Mouse (Mus musculus): ENCODE measurements around the gene Nabp1. TPM values are rescaled to one million over a fixed set of nuclear protein-coding genes. Genes with fewer than 3 reads are reported as not detected.

Gene Nabp1
- total RNA-seq (2021): 10 to 100 TPM; 14.9 to 17.7 TPM

DNA sequence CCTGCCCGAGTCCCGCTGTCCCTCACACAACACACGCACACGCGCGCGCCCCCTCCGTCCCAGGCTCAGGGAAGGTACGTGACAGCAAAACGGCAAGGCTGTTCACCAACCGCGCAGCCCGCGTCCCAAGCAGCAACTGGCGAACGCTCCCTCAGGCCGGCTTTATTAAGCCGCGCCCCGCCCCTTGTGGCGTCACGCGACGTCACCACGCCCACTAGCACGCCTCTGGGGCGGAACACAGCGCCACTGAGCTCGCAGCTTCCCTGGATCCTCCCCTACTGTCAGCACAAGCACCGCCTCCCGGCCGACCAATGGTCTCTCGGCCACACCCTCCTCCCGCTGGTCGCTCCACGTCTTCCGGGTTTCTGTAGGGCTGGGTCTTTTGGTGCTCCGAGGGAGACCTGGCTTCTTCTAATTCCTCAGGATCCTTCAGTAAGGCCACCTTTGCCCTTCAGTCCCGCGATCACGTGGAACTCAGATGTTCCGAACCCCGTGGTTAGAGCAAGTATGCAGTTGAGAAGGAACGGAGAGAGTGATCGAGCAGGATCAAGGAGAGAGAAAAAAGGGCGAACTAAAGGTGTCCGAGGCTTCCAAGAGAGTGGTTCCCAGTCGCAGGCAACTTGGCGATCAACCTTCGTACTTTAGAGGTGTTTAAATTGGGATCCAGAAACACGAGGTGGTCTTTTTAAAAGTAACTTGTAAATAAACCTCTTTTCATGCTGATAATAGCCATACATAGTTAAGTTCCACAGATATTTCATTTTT lies at the start of gene Nabp1:
TSS of gene Nabp1 (minus strand) at position 164 of the 765 bp plus-strand sequence.
- intact Hi-C loops (cut with DNase I): loop anchor here (10.0 kb wide), 1 partner anchor 514 kb away; no protein-coding TSS in a partner anchor
- peak; percentile 99 for DNase-seq (ENCODE audit: low spot score in 2 of 2)

DNA sequence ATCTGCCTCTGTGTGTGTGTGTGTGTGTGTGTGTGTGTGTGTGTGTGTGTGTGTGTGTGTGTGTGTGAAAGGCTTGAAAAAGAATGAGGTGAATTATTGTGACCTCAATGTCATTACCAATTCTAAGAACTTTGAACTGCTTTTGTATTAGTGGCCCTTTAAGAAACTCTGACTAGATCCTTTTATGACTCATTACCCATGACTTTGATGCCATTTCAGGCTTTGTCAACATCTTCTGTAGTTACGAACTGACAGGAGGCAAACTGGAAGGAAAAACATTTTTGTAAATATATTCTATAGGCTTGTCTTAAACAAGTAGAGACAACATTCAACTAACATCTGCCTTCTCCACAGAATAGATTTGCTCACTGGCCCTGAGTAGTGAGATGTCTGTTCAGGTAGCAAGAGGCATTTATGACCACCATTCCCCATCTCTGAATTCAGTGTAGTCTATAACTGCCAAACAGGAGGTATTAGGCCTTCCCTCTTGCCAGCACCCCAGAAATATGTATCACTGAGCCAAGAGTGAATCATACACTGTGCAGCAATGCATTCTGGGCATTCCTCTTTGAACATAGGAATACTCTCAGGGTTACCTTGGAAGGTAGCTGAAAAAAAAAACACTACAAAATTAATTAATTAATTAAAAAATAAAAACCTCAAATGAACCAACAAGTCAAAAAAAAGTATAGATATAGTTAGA lies 47.5 kb upstream of the Nabp1 start:
- no peak for DNase-seq (ENCODE audit: low spot score in 2 of 2)
- intact Hi-C loops (cut with DNase I): no loop called here

DNA sequence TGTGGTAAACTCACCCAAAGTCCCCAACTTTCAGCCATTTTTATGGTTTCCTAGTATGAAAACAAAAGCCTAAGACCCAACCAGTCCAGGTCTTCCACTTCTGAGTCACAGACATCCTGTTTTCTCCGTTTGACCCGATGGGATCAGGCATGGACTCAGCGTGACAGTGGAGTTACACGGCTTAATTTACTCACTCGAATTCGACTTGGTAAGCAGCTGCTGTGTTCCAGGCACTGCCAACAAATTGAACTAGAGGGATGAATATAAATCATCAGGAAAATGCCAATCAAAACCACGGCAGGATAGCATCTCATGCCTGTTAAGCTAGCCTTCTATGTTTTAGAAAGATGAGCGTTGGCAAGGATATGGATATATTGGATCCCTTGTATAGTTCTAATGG lies 43.4 kb upstream of the Nabp1 start:
- DNase-seq (ENCODE audit: low spot score in 2 of 2): no peak
- intact Hi-C loops (cut with DNase I): no loop called here

DNA sequence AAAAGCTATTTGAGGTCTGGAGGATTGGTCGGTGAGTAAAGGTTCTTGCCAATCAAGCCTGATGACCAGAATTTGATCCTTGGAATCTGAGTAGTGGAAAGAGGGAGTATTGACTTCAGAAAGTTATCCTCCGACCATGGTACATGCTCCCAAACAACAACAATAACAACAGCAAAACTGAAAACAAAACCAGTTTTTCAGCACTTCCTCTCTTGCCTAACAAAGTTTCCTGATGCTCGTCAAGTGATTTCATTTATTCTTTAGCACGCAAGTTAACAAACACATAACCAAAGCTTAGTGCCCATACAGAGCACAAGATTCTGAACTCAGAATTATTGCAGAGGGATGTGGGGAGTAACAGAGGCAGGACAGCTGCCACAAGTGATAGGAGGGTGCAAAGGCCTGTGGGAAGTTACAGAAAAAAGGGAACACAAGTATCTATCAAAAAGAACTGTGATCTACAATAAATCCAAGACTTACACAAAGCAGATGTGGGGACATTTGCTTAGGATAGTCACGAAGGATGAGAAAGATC lies 42.1 kb upstream of the Nabp1 start:
- intact Hi-C loops (cut with DNase I): no loop called here
- DNase-seq (ENCODE audit: low spot score in 2 of 2): no peak

DNA sequence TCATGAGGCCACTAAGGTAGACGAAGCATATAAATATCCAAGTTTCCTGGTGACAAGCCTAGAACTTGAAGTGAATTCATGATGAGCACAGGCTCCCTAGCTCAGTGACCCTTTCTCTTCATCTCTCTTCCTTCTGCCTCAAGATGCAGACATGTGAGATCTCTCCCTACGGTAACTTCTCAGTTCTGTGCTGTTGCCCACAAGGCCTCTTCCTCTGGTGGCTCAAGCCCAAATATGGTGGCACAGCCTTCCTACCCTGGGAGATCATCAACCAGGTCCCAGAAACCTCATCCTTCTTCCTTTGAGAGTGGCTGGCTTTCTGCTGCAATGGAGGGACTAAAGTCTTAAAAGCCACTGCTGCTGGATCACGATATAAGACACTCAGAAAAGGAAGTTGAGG lies 40.9 kb upstream of the Nabp1 start:
- no peak for DNase-seq (ENCODE audit: low spot score in 2 of 2)
- intact Hi-C loops (cut with DNase I): no loop called here

DNA sequence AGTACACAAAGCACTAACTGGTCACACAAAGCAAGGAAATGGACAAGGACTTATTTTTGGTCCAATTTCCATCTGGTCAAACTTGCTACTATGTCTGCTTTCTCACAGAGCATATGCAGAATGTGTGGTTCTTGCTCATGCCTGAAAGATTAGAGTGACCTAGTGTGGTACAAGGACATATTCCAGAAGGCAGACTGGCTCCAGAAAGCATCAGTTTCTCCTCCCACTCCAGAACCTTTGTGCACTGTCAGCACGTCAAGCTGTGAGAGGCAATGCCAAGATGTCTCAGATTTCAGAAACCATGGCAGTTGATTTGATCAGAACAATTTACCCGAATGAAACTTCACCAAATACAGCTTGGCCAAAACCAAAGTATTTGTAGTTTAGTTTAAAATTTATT lies 37.4 kb upstream of the Nabp1 start:
- no peak for DNase-seq (ENCODE audit: low spot score in 2 of 2)
- intact Hi-C loops (cut with DNase I): no loop called here

DNA sequence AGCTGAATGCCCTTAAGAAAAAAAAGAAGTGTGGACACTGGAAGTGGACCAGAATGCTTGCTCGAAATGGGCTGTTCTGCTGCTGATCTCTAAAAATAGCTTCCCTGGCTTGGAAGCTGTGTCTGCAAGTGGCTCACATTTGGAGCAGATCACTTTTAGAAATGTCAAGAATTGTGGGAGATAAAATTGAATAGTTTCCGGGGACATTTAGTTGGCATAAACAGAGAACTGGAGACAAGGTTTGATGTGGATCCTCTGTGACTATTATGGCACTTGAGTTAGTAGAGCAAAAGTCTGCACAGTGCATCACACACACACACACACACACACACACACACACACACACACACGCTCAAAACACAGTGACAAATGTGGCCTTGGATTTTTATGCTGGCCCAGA lies 36.8 kb upstream of the Nabp1 start:
- peak; percentile 16 to 21 for DNase-seq (ENCODE audit: low spot score in 2 of 2)
- intact Hi-C loops (cut with DNase I): no loop called here

DNA sequence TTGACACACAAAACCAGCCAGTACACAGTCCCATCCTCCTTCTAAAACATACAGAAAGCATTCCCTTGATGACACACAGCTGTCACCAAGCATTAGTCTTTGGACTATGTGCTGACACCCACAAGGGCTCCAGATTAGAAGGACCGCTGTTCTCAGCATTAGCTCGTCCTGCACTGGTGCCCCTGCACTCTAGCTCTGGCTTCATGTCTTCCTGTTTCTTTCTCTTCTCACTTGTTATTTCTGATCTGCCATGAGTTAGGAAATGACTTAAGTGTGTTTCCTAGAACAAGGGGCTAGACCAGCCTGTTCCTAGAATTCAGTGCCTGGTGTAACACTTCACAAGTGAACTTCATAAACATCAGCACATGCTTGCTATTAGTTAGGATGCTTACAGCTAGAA lies 36.2 kb upstream of the Nabp1 start:
- DNase-seq (ENCODE audit: low spot score in 2 of 2): no peak
- intact Hi-C loops (cut with DNase I): no loop called here

DNA sequence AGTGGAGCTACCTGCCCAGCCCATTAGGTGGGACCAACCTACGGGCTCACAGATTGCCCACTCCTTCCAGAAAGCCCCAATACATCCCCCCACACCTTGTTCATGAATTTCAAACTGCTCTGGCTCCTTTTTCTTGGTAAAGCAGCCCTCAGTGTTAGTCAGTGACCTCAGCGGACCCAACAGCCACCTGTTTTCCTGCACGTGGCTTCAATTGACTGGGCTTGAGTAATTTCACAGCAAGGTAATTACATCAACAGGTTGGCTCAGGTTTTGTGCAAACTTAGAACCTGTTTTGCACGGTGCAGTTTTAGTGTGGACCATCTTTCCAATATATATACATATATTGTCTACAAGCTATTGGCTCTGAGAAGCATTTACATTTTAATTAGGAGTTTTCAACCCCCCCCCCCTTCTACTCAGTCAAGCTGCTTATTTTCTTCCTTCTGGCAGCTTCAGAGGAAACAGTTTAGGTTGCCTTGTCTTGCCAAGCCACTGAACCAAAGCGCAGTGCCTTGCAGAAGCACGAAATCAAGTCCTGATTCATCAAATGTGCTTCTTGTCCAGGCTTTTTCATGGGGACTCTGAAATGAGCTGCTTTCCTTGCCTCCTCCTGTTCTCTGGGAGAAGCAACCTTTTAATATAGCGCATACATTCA lies 35.0 kb upstream of the Nabp1 start:
- DNase-seq (ENCODE audit: low spot score in 2 of 2): no peak
- intact Hi-C loops (cut with DNase I): no loop called here

DNA sequence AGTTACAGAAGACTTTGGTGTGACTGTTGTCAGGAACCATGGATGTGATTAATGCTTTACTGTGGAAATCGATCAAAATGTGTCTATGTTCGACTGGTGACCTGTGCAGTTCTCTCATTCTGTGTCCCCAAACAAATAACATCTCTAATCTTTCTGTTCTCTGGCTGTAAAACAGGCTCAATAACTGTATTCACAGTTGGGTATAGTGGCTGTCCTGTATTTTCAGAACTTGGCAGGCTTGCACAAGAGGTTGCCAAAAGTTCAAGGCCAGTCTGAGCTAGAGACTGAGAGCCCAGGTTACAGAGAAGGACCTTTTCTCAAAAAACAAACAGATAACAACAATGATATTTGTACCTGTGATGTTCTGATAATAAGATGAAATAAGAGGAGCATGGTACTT lies 34.1 kb upstream of the Nabp1 start:
- no peak for DNase-seq (ENCODE audit: low spot score in 2 of 2)
- intact Hi-C loops (cut with DNase I): no loop called here

DNA sequence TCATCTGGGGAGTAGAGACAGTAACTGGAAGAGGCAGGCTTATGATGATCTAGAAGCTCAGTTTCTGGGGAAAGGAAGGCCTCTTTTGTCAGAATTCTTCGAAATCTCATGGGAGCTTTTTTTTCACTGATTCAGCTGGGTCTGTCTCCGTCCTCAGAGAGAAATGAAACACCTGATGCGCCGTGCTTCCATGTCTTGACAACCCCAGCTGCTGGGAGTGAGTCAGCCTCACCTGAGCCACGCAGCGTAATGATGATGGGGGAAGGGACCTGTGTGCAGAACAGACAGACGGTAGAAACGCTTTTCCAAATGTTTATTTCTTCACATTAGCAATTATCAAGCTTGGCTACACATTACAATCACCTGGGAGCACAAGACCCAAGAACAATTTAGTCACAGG lies 31.6 kb upstream of the Nabp1 start:
- no peak for DNase-seq (ENCODE audit: low spot score in 2 of 2)
- intact Hi-C loops (cut with DNase I): no loop called here

DNA sequence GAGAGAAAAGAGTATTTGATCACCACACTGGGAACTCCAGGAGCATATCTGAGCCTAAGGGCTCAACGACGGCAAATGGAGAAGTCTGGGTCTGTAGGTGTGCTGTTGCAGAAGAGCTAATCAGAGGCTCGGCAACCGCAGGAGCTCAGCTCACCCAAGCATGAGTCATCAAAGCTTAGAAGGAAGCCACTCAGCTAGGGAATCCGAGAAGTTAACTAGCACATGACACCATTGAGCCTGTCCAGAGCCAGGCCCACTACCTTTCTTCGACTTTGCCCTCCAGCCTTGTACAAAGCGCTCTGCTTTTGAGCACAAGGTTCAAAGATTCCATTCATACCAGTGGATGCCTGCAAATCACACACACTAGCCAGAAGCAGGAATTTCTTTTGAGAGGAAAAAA lies 30.9 kb upstream of the Nabp1 start:
- intact Hi-C loops (cut with DNase I): no loop called here
- DNase-seq (ENCODE audit: low spot score in 2 of 2): no peak

DNA sequence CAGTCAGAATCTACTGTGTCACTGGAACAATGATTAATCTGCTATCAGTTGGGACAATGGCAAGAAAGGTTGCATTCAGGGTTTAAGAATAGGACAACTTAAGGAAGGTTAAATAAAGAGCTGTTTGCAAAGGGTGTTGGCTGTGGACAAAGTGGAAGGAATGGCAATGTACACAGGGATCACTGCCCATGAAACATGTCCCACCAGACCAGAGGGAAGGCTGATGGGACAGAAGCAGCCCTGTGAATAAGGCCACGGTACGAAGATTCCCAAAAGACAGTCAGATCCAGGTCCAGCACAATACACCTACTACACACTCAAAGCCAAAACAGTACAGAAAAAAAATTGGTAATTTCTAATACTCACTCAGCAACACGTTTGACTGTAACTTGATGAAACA lies 30.3 kb upstream of the Nabp1 start:
- DNase-seq (ENCODE audit: low spot score in 2 of 2): no peak
- intact Hi-C loops (cut with DNase I): no loop called here

DNA sequence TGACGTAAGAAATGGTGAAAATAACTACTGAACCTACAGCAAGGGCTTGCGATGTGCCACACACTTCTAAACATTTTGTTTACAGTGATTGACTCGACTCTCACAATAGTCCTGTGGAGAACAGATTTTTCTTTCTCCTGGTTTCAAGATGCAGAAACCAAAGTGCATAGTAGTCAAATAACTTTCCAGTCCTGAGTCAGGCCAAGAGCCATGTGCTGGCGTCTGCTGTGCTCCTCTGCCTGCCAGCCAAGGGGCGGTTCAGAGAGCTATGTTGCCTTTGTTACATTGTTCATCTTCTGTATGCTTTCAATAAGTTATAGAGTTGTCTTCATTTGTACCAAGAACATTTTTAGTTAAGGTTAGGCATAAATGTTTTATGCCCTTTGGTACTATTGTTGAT lies 29.2 kb upstream of the Nabp1 start:
- intact Hi-C loops (cut with DNase I): no loop called here
- DNase-seq (ENCODE audit: low spot score in 2 of 2): no peak

DNA sequence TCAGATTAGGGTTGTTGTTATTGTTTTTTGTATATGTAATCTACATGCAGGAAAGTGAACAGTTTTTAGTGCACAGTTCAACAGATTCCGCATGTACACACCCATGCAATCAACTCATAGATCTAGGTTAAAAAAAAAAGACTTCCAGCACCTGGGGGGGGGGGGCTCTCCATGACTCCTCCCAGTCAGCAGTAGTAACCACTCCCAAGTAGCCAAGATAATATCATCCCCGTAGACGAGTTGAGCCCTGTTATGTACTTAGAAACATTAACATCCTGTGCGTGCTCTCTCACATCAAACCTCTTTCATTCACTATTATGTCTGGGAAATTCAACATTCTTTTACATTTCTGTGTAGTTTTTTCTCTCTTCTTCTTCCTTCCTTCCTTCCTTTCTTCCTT lies 28.0 kb upstream of the Nabp1 start:
- intact Hi-C loops (cut with DNase I): no loop called here
- no peak for DNase-seq (ENCODE audit: low spot score in 2 of 2)

DNA sequence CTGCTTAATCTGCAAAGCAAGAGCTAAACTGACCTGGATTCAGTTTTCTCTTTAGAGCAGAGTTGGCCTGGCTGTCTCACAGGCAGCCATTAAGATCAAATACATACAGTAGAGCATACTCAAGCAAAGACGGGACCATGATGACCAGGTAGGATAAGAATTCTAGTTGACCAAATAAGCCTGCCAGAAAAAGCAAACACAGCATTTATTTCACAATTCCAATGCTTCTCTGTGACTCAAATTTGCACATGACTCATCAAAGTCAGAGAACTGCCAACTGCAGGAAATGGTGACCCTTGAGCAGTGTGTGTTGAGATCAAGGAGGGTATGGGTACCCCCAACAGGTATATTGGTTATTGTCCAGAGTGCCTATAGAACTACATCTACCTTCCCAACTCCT lies 27.4 kb upstream of the Nabp1 start:
- no peak for DNase-seq (ENCODE audit: low spot score in 2 of 2)
- intact Hi-C loops (cut with DNase I): no loop called here

DNA sequence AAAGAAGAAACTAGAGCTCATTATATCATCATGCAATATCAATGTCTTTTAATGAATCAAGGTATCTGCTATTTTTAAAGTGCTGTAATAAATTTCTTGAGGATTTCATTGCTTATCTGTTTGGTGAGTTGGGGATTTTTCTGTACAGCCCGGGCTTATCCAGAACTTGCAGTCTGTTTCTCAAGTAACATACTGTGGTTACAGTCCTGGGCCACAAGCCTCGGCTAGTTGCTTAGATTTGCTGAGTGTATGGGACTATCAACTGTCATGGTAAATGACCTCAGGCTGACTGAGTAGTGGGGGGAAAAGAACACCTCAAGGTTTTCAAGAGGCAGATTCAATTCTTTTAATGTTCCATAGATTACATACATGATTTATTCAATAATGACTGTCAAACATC lies 24.8 kb upstream of the Nabp1 start:
- intact Hi-C loops (cut with DNase I): no loop called here
- no peak for DNase-seq (ENCODE audit: low spot score in 2 of 2)

DNA sequence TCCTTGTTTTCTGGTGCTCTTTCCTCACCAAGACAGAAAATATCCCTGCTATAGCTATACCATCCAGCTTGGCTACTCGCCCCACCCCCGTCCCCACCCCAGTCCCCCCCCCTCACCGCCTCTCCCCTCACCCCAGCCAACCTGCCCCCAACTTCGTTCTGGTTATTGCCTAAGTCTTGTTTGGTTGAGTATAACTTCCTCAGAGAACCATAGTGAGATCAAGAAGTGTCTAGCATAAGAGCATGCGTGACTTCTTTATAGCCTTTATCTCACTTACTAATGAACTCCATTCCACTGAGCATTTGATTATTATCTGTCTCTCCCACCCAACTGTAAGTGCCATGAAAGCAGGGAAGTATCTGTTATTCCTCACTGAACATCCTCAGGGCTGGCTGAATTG lies 24.1 kb upstream of the Nabp1 start:
- intact Hi-C loops (cut with DNase I): no loop called here
- DNase-seq (ENCODE audit: low spot score in 2 of 2): no peak

DNA sequence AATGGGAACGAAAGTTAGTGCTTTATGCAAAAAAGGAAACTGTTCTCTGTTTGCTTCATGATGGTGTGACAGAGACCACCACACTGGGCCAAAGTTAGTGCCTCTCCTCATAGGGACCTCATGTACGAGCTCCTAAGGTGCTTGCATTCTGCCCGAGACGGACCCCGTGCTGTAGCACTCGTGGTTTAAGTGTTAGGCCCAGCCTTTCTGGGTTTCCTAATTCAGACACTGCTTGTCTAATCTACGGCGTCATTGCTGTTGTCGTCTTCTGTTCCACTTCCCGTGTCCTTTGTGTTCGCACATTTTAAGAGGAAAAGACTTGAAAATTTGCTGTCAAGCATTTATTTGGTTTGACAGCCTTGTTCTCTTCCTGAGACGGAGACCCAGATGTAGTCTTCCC lies 23.0 kb upstream of the Nabp1 start:
- intact Hi-C loops (cut with DNase I): no loop called here
- no peak for DNase-seq (ENCODE audit: low spot score in 2 of 2)

DNA sequence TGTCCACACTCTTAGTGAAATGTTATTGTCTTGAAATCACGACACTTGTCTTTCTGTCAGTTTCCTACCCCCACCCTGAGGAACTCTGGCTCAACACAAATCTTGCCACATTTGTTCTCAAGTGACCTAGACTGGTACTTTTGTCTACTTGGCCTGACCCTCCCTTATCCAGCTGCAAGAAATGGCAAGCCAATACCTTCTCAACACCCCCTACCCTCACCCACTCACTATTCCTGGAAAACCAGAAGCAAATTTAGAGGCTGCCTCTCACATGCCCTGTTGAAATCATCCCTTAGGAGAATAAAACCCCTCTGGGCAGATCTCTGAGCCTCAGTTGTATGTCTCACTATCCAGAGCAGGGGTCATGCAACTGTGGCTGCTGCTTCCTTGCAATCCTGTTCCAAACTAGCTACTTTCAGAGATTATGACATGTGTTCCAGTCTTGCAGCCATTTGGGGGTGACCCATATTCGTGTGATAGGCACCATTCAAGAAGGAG lies 20.4 kb upstream of the Nabp1 start:
- intact Hi-C loops (cut with DNase I): no loop called here
- no peak for DNase-seq (ENCODE audit: low spot score in 2 of 2)

DNA sequence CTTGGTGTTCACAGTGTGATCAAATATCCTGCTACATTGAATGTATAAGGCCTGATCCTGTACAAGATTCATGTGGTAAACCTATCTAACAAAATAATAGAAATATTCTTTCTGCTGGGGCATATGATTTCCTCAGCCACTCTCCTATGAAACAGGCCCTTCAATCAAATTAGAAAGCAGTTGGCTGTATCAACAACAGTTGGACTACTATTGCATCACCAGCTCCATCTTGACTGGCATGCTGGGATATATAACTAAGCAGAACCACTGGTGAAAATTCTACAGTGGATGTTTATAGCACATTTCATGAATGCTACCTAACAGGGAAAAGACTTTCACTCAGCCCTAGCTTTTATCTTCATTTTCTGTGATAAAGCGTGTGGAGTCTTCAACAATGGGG lies 17.9 kb upstream of the Nabp1 start:
- intact Hi-C loops (cut with DNase I): no loop called here
- DNase-seq (ENCODE audit: low spot score in 2 of 2): no peak
